Mouse (Mus musculus): ENCODE data around the gene Dtwd1. TPM values are rescaled to one million over a fixed set of nuclear protein-coding genes. Genes with fewer than 3 reads are reported as not detected.

Dtwd1 gene
- 20.8 and 21.2 TPM in 2 replicates for polyA plus RNA-seq (2015; fragmentation: Nextera tagmentation; extraction: Ambion mirVana)

DNA sequence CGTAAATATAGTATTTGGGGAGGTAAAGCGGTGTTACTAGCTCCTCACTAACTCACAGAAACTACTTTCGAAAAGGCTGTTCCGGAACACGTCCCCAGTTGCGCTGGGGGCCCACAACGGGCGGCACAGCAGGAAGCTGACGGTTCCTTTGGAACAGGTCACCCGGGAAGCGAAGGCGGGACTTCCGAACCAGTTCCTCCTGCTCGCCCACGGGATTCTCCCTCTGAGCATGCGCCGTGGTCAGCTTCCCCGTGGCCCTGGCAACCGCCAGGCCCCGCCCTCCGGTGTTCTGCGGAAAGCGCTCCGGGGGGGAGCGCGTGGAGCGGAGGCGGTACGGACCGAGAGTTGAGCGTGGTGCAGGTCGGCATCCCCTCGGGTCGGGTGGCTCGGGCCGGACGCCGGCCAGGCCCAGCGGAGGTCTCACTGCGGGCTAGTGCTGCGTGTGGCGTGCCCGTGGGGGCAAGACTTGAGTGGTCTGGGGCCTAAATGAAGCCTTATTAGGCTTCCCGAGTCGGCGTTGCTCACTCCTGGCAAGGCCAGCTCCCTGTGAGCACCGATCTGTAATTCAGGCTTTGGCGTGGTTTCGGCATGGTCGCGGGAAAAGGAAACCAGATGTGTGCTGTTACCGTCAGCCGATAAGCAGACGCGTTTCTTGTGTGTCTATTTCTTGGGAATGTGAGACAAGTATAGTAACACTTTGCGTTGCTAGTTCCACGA is at the start of gene Dtwd1, which contains the start of gene Fam227b:
Gene Dtwd1, plus strand, starts transcription at position 287 of the 717 bp plus-strand sequence.
Gene Fam227b, minus strand, starts transcription at position 150 of the 717 bp plus-strand sequence.
- Histone ChIP-seq H3K27me3 (ENCODE audit: control insufficient read depth, insufficient read depth, low read length) (no peaks in the 10 kb centered on the region), H3K36me3 (ENCODE audit: control insufficient read depth, insufficient read depth, low read length) (no peaks in the 10 kb centered on the region), H3K27ac (replicated peaks) (peak within 1 kb of the TSS; percentile 95), H3K9me3 (ENCODE audit: control insufficient read depth, low read length) (no peaks in the 10 kb centered on the region), H3K4me3 (ENCODE audit: low read depth, low read length) (peak within 1 kb of the TSS; percentile 76), H3K9ac (ENCODE audit: low read length) (peak within 1 kb of the TSS; percentile 89), H3K4me2 (replicated peaks; ENCODE audit: low read depth) (peak within 1 kb of the TSS; percentile 61), H3K4me1 (replicated peaks; ENCODE audit: control insufficient read depth, insufficient read depth) (no peaks in the 10 kb centered on the region)
- DNase-seq (ENCODE audit: low spot score), result peak; percentile 98
- peak; percentile 57 for TF ChIP-seq EP300 (optimal IDR thresholded peaks at IDR 0.05)
- 0 out of 2 replicates have a peak, but pooled peaks have one; percentile 1 for TF ChIP-seq CTCF (IDR thresholded peaks at IDR 0.05; ENCODE audit: low read depth)
- WGBS, result under 1% methylated on average over 53 of the region's 57 CpGs
- ATAC-seq (ENCODE audit: low FRiP score, low TSS enrichment), result peak; percentile 99

- H3K9ac ChIP-seq (ENCODE audit: low read length), result no peak overlapping the region
- H3K27ac ChIP-seq (replicated peaks), result no peak overlapping the region
- H3K9me3 ChIP-seq (ENCODE audit: control insufficient read depth, low read length), result no peaks in the 10 kb centered on the region
- no peak for TF ChIP-seq EP300 (optimal IDR thresholded peaks at IDR 0.05)
- no peak for TF ChIP-seq CTCF (IDR thresholded peaks at IDR 0.05; ENCODE audit: low read depth)
- H3K4me1 ChIP-seq (replicated peaks; ENCODE audit: control insufficient read depth, insufficient read depth), result no peaks in the 10 kb centered on the region
- H3K36me3 ChIP-seq (ENCODE audit: control insufficient read depth, insufficient read depth, low read length), result no peaks in the 10 kb centered on the region
- H3K27me3 ChIP-seq (ENCODE audit: control insufficient read depth, insufficient read depth, low read length), result no peaks in the 10 kb centered on the region
- DNase-seq (ENCODE audit: low spot score) (no peak), ATAC-seq (ENCODE audit: low FRiP score, low TSS enrichment) (no peak)
- H3K4me3 ChIP-seq (ENCODE audit: low read depth, low read length), result no peak overlapping the region
- no peak overlapping the region for H3K4me2 ChIP-seq (replicated peaks; ENCODE audit: low read depth)
Observed at GRCm38 (mm10) chr2:126147723-126148122, 4.2 kb upstream of the Dtwd1 start.

DNA sequence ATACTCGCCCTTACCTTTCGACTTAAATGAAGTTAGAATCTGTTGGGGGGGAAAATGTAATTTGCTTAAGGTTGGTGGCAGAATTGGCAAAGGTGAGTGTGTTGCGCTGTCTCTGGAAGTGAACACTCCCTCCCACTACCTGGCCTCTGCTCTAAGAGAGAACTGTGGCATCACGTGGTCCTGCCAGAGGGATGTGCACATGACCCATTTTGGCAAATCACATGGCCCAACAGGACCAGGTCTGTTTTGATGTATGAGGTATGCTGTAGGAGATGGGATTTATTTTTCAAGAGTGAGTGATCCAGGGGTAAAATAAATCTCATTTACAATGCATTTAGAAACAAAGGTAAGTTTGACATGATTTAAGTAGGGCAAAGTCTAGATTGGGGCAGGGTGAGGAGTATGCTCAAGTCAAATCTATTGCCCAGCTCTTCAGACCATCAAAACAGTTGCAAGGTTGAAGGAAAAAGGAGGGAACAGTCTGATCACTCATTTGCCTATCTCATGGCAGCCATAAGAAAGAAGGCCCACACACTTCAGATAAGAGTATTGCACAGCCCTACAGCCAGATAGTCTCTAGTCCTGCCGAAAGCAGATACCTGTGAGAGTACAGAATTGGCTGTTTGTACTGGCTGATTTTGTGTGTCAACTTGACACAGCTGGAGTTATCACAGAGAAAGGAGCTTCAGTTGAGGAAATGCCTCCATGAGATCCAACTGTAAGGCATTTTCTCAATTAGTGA is 13.5 kb downstream of the Dtwd1 start:
- no peak for ATAC-seq (ENCODE audit: low FRiP score, low TSS enrichment)

GRCm38 (mm10) chr2:126166335-126166734 is 14.4 kb downstream of the Dtwd1 start:
- ATAC-seq (ENCODE audit: low FRiP score, low TSS enrichment), result no peak

More for the DNA sequence above, 13.5 kb downstream of the Dtwd1 start:
- no peak for DNase-seq (ENCODE audit: low spot score)
- Histone ChIP-seq H3K9me3 (ENCODE audit: control insufficient read depth, low read length) (no peaks in the 10 kb centered on the region), H3K4me1 (replicated peaks; ENCODE audit: control insufficient read depth, insufficient read depth) (no peaks in the 10 kb centered on the region), H3K36me3 (ENCODE audit: control insufficient read depth, insufficient read depth, low read length) (no peaks in the 10 kb centered on the region), H3K4me2 (replicated peaks; ENCODE audit: low read depth) (no peak overlapping the region), H3K27ac (replicated peaks) (no peak overlapping the region), H3K9ac (ENCODE audit: low read length) (no peak overlapping the region), H3K4me3 (ENCODE audit: low read depth, low read length) (no peak overlapping the region), H3K27me3 (ENCODE audit: control insufficient read depth, insufficient read depth, low read length) (no peaks in the 10 kb centered on the region)
- TF ChIP-seq CTCF (IDR thresholded peaks at IDR 0.05; ENCODE audit: low read depth) (no peak), EP300 (optimal IDR thresholded peaks at IDR 0.05) (no peak)
- WGBS, result 92% methylated on average over 5 of the region's 5 CpGs

GRCm38 (mm10) chr2:126166848-126167617 is 15.1 kb downstream of the Dtwd1 start:
- Histone ChIP-seq H3K9me3 (ENCODE audit: control insufficient read depth, low read length) (no peaks in the 10 kb centered on the region), H3K27ac (replicated peaks) (no peak overlapping the region), H3K4me3 (ENCODE audit: low read depth, low read length) (no peak overlapping the region), H3K4me1 (replicated peaks; ENCODE audit: control insufficient read depth, insufficient read depth) (no peaks in the 10 kb centered on the region), H3K36me3 (ENCODE audit: control insufficient read depth, insufficient read depth, low read length) (no peaks in the 10 kb centered on the region), H3K4me2 (replicated peaks; ENCODE audit: low read depth) (no peak overlapping the region), H3K9ac (ENCODE audit: low read length) (no peak overlapping the region), H3K27me3 (ENCODE audit: control insufficient read depth, insufficient read depth, low read length) (no peaks in the 10 kb centered on the region)
- no peak for DNase-seq (ENCODE audit: low spot score)
- 73% methylated on average over 8 of the region's 8 CpGs for WGBS
- ATAC-seq (ENCODE audit: low FRiP score, low TSS enrichment), result no peak
- TF ChIP-seq EP300 (optimal IDR thresholded peaks at IDR 0.05) (no peak), CTCF (IDR thresholded peaks at IDR 0.05; ENCODE audit: low read depth) (no peak)

More at GRCm38 (mm10) chr2:126166335-126166734, 14.4 kb downstream of the Dtwd1 start:
- no peak for DNase-seq (ENCODE audit: low spot score)
- H3K27ac ChIP-seq (replicated peaks), result no peak overlapping the region
- H3K36me3 ChIP-seq (ENCODE audit: control insufficient read depth, insufficient read depth, low read length), result no peaks in the 10 kb centered on the region
- no peak for TF ChIP-seq CTCF (IDR thresholded peaks at IDR 0.05; ENCODE audit: low read depth)
- no peak for TF ChIP-seq EP300 (optimal IDR thresholded peaks at IDR 0.05)
- no peaks in the 10 kb centered on the region for H3K4me1 ChIP-seq (replicated peaks; ENCODE audit: control insufficient read depth, insufficient read depth)
- H3K27me3 ChIP-seq (ENCODE audit: control insufficient read depth, insufficient read depth, low read length), result no peaks in the 10 kb centered on the region
- no peak overlapping the region for H3K4me2 ChIP-seq (replicated peaks; ENCODE audit: low read depth)
- H3K9ac ChIP-seq (ENCODE audit: low read length), result no peak overlapping the region
- H3K4me3 ChIP-seq (ENCODE audit: low read depth, low read length), result no peak overlapping the region
- H3K9me3 ChIP-seq (ENCODE audit: control insufficient read depth, low read length), result no peaks in the 10 kb centered on the region

All from stomach, postnatal 0 days (tissue).